Mouse (Mus musculus) embryonic facial prominence, embryonic 11.5 days (tissue): ENCODE results near the gene Ebf1. TPM values are rescaled to one million over a fixed set of nuclear protein-coding genes. Genes with fewer than 3 reads are reported as not detected.

Experiments used
- ATAC-seq: fragments of 200-750 bp; cut with Nextera tagmentation; replicated peaks from 2 replicates; pipeline ENCODE4 v1.8.0; 2017; ENCODE audit warnings: low read depth; ENCODE audit not compliant: insufficient number of reproducible peaks, low FRiP score, low TSS enrichment
- DNase-seq: peaks from one replicate; pipeline ENCODE4 v3.0.0-alpha.2; 2015; ENCODE audit warnings: low spot score
- H3K27ac ChIP-seq: fragments of 300-500 bp; sonication (generic); replicated peaks from 2 replicates; pipeline ENCODE4 v1.5.1; 2014; ENCODE audit warnings: mild to moderate bottlenecking, low read depth, low read length, control low read depth
- H3K27me3 ChIP-seq: fragments of 300-500 bp; sonication (generic); 2 replicates; pipeline ENCODE4 v1.6.1; 2014; ENCODE audit warnings: mild to moderate bottlenecking, low read length, moderate library complexity, mixed read lengths; ENCODE audit not compliant: control insufficient read depth, insufficient read depth
- H3K36me3 ChIP-seq: fragments of 300-500 bp; sonication (generic); replicated peaks from 2 replicates; pipeline ENCODE4 v1.6.1; 2014; ENCODE audit warnings: low read depth, mild to moderate bottlenecking, low read length, moderate library complexity, mixed read lengths; ENCODE audit not compliant: control insufficient read depth, insufficient read depth
- H3K4me1 ChIP-seq: fragments of 300-500 bp; sonication (generic); 2 replicates; pipeline ENCODE4 v1.6.1; 2014; ENCODE audit warnings: low read length, mixed read lengths; ENCODE audit not compliant: control insufficient read depth, insufficient read depth
- H3K4me2 ChIP-seq: fragments of 300-500 bp; sonication (generic); 2 replicates; pipeline ENCODE4 v1.6.1; 2014; ENCODE audit warnings: low read depth, mild to moderate bottlenecking, control low read depth, low read length, moderate library complexity
- H3K4me3 ChIP-seq: fragments of 300-500 bp; sonication (generic); 2 replicates; pipeline ENCODE4 v1.5.1; 2014; ENCODE audit warnings: low read depth, low read length, control low read depth
- H3K9ac ChIP-seq: fragments of 300-500 bp; sonication (generic); replicated peaks from 2 replicates; pipeline ENCODE4 v1.6.1; 2014; ENCODE audit warnings: mild to moderate bottlenecking, control low read depth, low read length
- H3K9me3 ChIP-seq: fragments of 300-500 bp; sonication (generic); replicated peaks from 2 replicates; pipeline ENCODE4 v1.6.1; 2016; ENCODE audit warnings: mild to moderate bottlenecking, low read length, inconsistent platforms, mixed read lengths; ENCODE audit not compliant: control insufficient read depth
- WGBS: fragments of 180-500 bp; shearing (Covaris S2); extraction: QIAGEN DNeasy Blood & Tissue Kit; methylation state at CpG from one replicate; pipeline ENCODE4 v1.1.7; 2014; 5-methylcytosine and 5-hydroxymethylcytosine counted together
- polyA plus RNA-seq: library from polyadenylated mRNA; unstranded; fragments of >200 nt; fragmentation: Nextera tagmentation; extraction: Ambion mirVana; gene quantifications from 2 replicates; pipeline ENCODE4 v1.2.1, GENCODE M21; 2014

The Ebf1 gene
- polyA plus RNA-seq, 1 experiment from 2014 or later = 47.9 TPM

DNA sequence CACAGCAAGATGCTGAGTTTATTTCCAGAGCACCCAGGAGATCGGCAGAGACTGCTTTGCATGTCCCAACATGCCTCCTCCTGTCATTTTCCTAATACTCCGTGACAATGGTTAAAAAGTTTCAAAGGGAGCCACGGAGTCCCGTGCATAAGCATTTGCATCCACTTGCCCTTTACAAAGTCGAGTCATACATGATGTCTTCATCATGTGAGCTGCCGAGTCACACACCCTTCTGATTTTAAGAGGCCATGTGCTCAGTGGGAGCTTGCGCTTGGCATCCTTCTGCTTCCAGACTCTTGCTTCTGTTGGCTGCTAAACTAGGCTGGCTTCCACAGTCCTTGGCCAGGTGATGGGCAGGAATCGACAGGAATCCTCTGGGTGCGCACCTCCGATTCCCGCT is 336.7 kb downstream of the Ebf1 start:
- no peak for DNase-seq

GRCm38 (mm10) chr11:44954362-44954761 is 337.2 kb downstream of the Ebf1 start:
- H3K4me1 ChIP-seq = no peaks in the 10 kb centered on the region
- H3K27me3 ChIP-seq = no peaks in the 10 kb centered on the region
- no peaks in the 10 kb centered on the region for H3K36me3 ChIP-seq
- no peaks in the 10 kb centered on the region for H3K9me3 ChIP-seq
- DNase-seq = no peak
- no peak overlapping the region for H3K27ac ChIP-seq
- H3K4me3 ChIP-seq = no peak overlapping the region
- no peak overlapping the region for H3K4me2 ChIP-seq
- no peak for ATAC-seq
- no peak overlapping the region for H3K9ac ChIP-seq
- 89% methylated on average over 7 of the region's 7 CpGs for WGBS

More for the DNA sequence above, 336.7 kb downstream of the Ebf1 start:
- H3K27me3 ChIP-seq = no peaks in the 10 kb centered on the region
- H3K36me3 ChIP-seq = no peaks in the 10 kb centered on the region
- no peak overlapping the region for H3K9ac ChIP-seq
- whole genome bisulfite sequencing = 80% methylated on average over 11 of the region's 11 CpGs
- no peaks in the 10 kb centered on the region for H3K9me3 ChIP-seq
- no peaks in the 10 kb centered on the region for H3K4me1 ChIP-seq
- no peak overlapping the region for H3K4me2 ChIP-seq
- H3K27ac ChIP-seq = no peak overlapping the region
- ATAC-seq = no peak
- H3K4me3 ChIP-seq = no peak overlapping the region

DNA sequence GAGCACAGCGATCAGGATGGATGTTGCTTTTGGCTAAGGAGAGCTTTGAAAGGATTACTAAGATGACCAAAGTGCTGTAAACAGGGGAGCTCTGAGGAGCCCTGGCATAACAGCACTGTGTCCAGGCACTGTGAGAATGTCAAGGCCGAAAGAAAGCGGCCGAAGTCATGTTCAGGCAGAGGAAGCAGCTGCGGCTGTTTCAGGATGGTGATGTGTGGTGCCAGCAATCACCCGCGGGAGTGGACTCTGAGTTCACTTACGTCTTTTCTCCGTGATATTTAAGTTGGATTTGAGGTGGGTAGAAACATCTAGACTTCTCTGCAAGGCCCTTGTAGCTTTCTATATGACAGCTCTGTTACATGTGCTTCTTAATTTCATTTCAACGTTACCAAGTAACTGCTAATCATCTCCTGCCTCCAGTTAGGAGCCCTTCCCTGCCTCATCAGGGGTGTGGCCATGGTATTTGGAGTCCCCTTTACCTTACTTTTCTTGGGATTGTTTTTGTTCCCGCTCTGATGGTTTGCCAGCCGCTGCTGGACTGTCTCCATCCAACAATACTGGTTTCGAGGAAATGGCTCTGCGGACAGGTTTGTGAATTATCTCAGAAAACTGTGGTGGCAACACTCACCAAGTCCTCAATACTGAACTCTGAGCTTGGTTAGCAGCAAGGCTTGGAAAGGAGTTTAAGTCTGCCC is 345.8 kb downstream of the Ebf1 start:
- Histone ChIP-seq H3K4me2 (no peak overlapping the region), H3K9ac (no peak overlapping the region), H3K27ac (no peak overlapping the region), H3K9me3 (no peaks in the 10 kb centered on the region), H3K4me3 (no peak overlapping the region), H3K27me3 (no peaks in the 10 kb centered on the region), H3K36me3 (no peaks in the 10 kb centered on the region), H3K4me1 (no peaks in the 10 kb centered on the region)
- 79% methylated on average over 14 of the region's 14 CpGs for WGBS
- DNase-seq (no peak), ATAC-seq (no peak)

GRCm38 (mm10) chr11:44969011-44969410 is 351.9 kb downstream of the Ebf1 start:
- Histone ChIP-seq H3K9me3 (no peaks in the 10 kb centered on the region), H3K36me3 (no peaks in the 10 kb centered on the region), H3K4me3 (no peak overlapping the region), H3K9ac (no peak overlapping the region), H3K27me3 (no peaks in the 10 kb centered on the region), H3K4me2 (no peak overlapping the region), H3K4me1 (no peaks in the 10 kb centered on the region), H3K27ac (no peak overlapping the region)
- no peak for DNase-seq
- no peak for ATAC-seq
- 52% methylated on average over 4 of the region's 4 CpGs for whole genome bisulfite sequencing

- 92% methylated on average over 7 of the region's 7 CpGs for WGBS
- no peak for DNase-seq
- H3K27me3 ChIP-seq = no peaks in the 10 kb centered on the region
Measured at GRCm38 (mm10) chr11:44974271-44974670, 357.2 kb downstream of the Ebf1 start.

DNA sequence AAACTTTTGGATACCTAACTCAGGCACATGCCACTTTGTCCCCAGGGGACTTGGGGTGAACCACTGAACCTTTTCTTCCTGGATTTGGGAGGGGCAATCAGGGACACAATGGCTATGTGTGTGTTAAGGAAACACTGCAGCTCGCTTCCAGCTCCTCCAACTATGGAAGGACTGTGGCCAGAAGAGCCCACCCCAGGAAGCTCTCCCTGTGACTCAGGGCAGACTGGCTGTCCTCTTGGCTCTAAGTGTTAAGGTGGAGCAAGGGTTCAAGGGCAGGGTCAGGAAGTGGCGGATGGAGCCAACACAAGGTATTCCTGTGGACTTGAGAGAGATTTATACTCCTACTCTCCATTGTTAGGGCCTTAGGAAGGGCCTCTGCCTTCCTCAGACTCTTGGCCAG is 358.0 kb downstream of the Ebf1 start:
- no peaks in the 10 kb centered on the region for H3K9me3 ChIP-seq
- DNase-seq (no peak), ATAC-seq (no peak)
- no peak overlapping the region for H3K4me2 ChIP-seq
- no peak overlapping the region for H3K27ac ChIP-seq
- no peak overlapping the region for H3K9ac ChIP-seq
- no peaks in the 10 kb centered on the region for H3K4me1 ChIP-seq
- H3K36me3 ChIP-seq = no peaks in the 10 kb centered on the region
- WGBS = 23% methylated on average over 2 of the region's 2 CpGs
- H3K27me3 ChIP-seq = no peaks in the 10 kb centered on the region
- no peak overlapping the region for H3K4me3 ChIP-seq

More at GRCm38 (mm10) chr11:44974271-44974670, 357.2 kb downstream of the Ebf1 start:
- no peak overlapping the region for H3K9ac ChIP-seq
- H3K4me1 ChIP-seq = no peaks in the 10 kb centered on the region
- H3K27ac ChIP-seq = no peak overlapping the region
- H3K36me3 ChIP-seq = no peaks in the 10 kb centered on the region
- no peak overlapping the region for H3K4me2 ChIP-seq
- H3K9me3 ChIP-seq = no peaks in the 10 kb centered on the region
- H3K4me3 ChIP-seq = no peak overlapping the region
- ATAC-seq = no peak

DNA sequence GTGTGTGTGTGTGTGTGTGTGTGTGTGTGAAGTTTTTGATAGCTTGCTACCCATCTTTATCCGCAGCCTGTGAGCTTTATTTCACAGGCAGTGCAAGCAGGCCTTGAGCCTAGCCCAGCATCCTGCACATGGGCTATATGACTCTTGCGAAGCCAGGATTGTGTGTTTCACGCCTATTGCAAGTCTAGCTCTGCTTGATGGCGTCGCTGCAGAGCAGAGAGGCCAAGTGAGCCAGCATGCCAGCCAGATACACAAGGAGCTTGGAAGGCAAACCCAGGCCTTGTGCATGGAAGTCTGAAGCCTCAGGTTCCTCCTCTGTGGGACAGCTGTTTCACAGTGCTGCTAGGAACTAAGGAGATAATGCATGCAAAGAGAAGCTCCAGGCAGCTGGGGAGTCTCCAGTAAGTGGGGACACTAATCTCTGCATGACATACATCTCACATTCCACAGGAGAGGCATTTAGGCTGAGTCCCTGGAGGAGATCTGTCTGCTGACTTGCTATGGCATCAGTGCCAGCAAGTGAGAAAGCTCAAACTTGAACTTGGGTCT is 359.2 kb downstream of the Ebf1 start:
- DNase-seq = no peak
- Histone ChIP-seq H3K27me3 (no peaks in the 10 kb centered on the region), H3K4me1 (no peaks in the 10 kb centered on the region), H3K27ac (no peak overlapping the region), H3K9me3 (no peaks in the 10 kb centered on the region), H3K4me2 (no peak overlapping the region), H3K9ac (no peak overlapping the region), H3K36me3 (no peaks in the 10 kb centered on the region), H3K4me3 (no peak overlapping the region)
- ATAC-seq = no peak
- 71% methylated on average over 5 of the region's 5 CpGs for WGBS

DNA sequence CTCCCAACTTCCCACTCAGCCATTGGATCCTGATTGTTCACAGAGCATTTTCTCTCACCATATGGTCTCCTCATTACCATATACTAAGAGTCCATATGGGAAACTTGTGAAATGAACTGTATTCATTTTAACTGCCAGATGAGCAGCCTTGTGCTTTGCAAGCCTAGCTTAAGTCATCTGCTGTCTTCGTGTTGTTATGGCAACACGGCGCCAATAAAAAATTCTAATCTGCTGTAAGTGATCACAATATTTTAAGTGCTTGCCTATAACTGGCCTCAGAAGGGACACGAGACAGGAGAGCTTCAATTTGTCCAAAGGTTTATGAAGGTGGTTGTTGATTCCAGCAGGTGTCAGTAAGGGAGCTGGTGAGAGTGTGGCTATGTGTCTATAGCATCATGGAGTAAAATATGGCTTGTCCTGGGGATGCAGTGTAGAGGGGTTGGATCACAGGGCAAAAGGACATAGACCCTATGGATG is 360.8 kb downstream of the Ebf1 start:
- no peaks in the 10 kb centered on the region for H3K9me3 ChIP-seq
- H3K27ac ChIP-seq = no peak overlapping the region
- H3K4me1 ChIP-seq = no peaks in the 10 kb centered on the region
- no peaks in the 10 kb centered on the region for H3K36me3 ChIP-seq
- 87% methylated on average over 4 of the region's 4 CpGs for WGBS
- no peak overlapping the region for H3K9ac ChIP-seq
- H3K4me2 ChIP-seq = no peak overlapping the region
- no peak overlapping the region for H3K4me3 ChIP-seq
- no peaks in the 10 kb centered on the region for H3K27me3 ChIP-seq
- ATAC-seq = no peak
- DNase-seq = no peak
